12 mouse cellular contexts compared by ENCODE assay signal in genomic region chr3:69040105-69040504, GRCm38 (mm10). TPM values are rescaled to one million over a fixed set of nuclear protein-coding genes. Genes with fewer than 3 reads are reported as not detected.
A peak's percentile ranks its signal among the peaks of the same experiment; 100 is the strongest.
DNase-seq lines count a peak whose midpoint lies in the region; ATAC-seq and TF ChIP-seq lines count a peak whose summit lies in the region.
"Had no signal": no experiment of that assay in that cellular context is flagged by ENCODE, and none has a peak within 500 bp of the region (broad histone marks: within the 10 kb centered on the region; RNA-seq: fewer than 3 reads in every experiment).

No protein-coding gene starts in this region.

- WGBS in forebrain, embryonic 11.5 days = 90% methylated on average over 2 of the region's 2 CpGs
- 82% methylated on average over 2 of the region's 2 CpGs for WGBS in forebrain, postnatal 0 days
- WGBS in kidney, embryonic 16.5 days = 96% methylated on average over 2 of the region's 2 CpGs
- WGBS in forebrain, embryonic 14.5 days = 89% methylated on average over 2 of the region's 2 CpGs

- no peak for ATAC-seq in forebrain, embryonic 11.5 days (replicated peaks; ENCODE audit: low FRiP score)
- ATAC-seq in forebrain, postnatal 0 days = no peak
- no peak for ATAC-seq in kidney, embryonic 16.5 days (ENCODE audit: low FRiP score, low TSS enrichment)
- ATAC-seq in forebrain, embryonic 14.5 days = no peak

- H3K9ac ChIP-seq in forebrain, embryonic 11.5 days (ENCODE audit: low read length) = no peak overlapping the region
- H3K9ac ChIP-seq in forebrain, postnatal 0 days = no peak overlapping the region
- H3K9ac ChIP-seq in kidney, embryonic 16.5 days (replicated peaks; ENCODE audit: low read length) = no peak overlapping the region
- no peak overlapping the region for H3K9ac ChIP-seq in forebrain, embryonic 14.5 days (ENCODE audit: low read length)
- H3K9ac ChIP-seq: neural tube, embryonic 13.5 days had no signal

- no peak overlapping the region for H3K27ac ChIP-seq in forebrain, embryonic 11.5 days (ENCODE audit: low read depth, low read length)
- H3K27ac ChIP-seq in forebrain, postnatal 0 days (ENCODE audit: low read depth, low read length) = no peak overlapping the region
- H3K27ac ChIP-seq in kidney, embryonic 16.5 days (ENCODE audit: low read length) = no peak overlapping the region
- no peak overlapping the region for H3K27ac ChIP-seq in forebrain, embryonic 14.5 days (ENCODE audit: low read depth, low read length)
- H3K27ac ChIP-seq: heart, adult 2 months; neural tube, embryonic 13.5 days had no signal

- H3K4me3 ChIP-seq in forebrain, embryonic 11.5 days (ENCODE audit: low read depth, low read length) = peak overlapping the region; percentile 7
- H3K4me3 ChIP-seq in forebrain, postnatal 0 days (ENCODE audit: low read depth, low read length) = no peak overlapping the region
- H3K4me3 ChIP-seq in kidney, embryonic 16.5 days (ENCODE audit: low read length) = peak overlapping the region; percentile 20; the same call in 1 of the 2 replicates
- no peak overlapping the region for H3K4me3 ChIP-seq in forebrain, embryonic 14.5 days (ENCODE audit: low read depth, low read length)
- H3K4me3 ChIP-seq: heart, adult 2 months; neural tube, embryonic 13.5 days had no signal

- TF ChIP-seq CTCF in forebrain, postnatal 0 days (IDR thresholded peaks at IDR 0.05; ENCODE audit: low read depth) = no peak

- no peak for DNase-seq in forebrain, embryonic 11.5 days (ENCODE audit: low spot score)
- DNase-seq in forebrain, postnatal 0 days = no peak
- DNase-seq in kidney, postnatal 36 days = no peak
- peak; percentile 28 for DNase-seq in CD4-positive helper T cell, adult 2 months (ENCODE audit: low read depth, low spot score)
- DNase-seq in forebrain, embryonic 14.5 days (ENCODE audit: low spot score) = no peak
- DNase-seq in gastrocnemius, postnatal 14 days = no peak
- no peak for DNase-seq in cerebellum, adult 8-10 months
- DNase-seq: cerebellum, postnatal 36 days; heart, adult 2 months; kidney, postnatal 25 days had no signal

- H3K36me3 ChIP-seq in forebrain, embryonic 11.5 days (ENCODE audit: control insufficient read depth, insufficient read depth, low read length) = no peaks in the 10 kb centered on the region; the same call in 1 of the 2 replicates
- H3K36me3 ChIP-seq in forebrain, postnatal 0 days (ENCODE audit: insufficient read depth) = 0 out of 2 replicates have a peak, but pooled peaks cover 4% of the 10 kb centered on the region
- peaks cover 21% of the 10 kb centered on the region for H3K36me3 ChIP-seq in kidney, embryonic 16.5 days (ENCODE audit: insufficient read depth, low read length)
- peaks cover 34% of the 10 kb centered on the region for H3K36me3 ChIP-seq in forebrain, embryonic 14.5 days (ENCODE audit: control insufficient read depth, insufficient read depth, low read length)

- peaks cover 8% of the 10 kb centered on the region for H3K4me1 ChIP-seq in forebrain, embryonic 11.5 days (replicated peaks; ENCODE audit: control insufficient read depth, insufficient read depth, low read length)
- no peaks in the 10 kb centered on the region for H3K4me1 ChIP-seq in forebrain, postnatal 0 days (ENCODE audit: insufficient read depth)
- H3K4me1 ChIP-seq in kidney, embryonic 16.5 days (ENCODE audit: insufficient read depth, low read length) = peaks cover 21% of the 10 kb centered on the region
- H3K4me1 ChIP-seq in forebrain, embryonic 14.5 days (ENCODE audit: control insufficient read depth, insufficient read depth, low read length) = peaks cover 5% of the 10 kb centered on the region

- H3K9me3 ChIP-seq in forebrain, embryonic 11.5 days (ENCODE audit: control insufficient read depth, low read length) = no peaks in the 10 kb centered on the region
- no peaks in the 10 kb centered on the region for H3K9me3 ChIP-seq in forebrain, postnatal 0 days (ENCODE audit: low read length)
- 0 out of 2 replicates have a peak, but pooled peaks cover 3% of the 10 kb centered on the region for H3K9me3 ChIP-seq in kidney, embryonic 16.5 days (ENCODE audit: low read length)
- H3K9me3 ChIP-seq in forebrain, embryonic 14.5 days (replicated peaks; ENCODE audit: control insufficient read depth, low read length) = no peaks in the 10 kb centered on the region
- H3K9me3 ChIP-seq: neural tube, embryonic 13.5 days had no signal

- intact Hi-C loops in gastrocnemius, postnatal 14 days (cut with DNase I; ENCODE audit: low total_unique reads) = no loop called here

- H3K4me2 ChIP-seq in forebrain, embryonic 11.5 days (ENCODE audit: low read depth, low read length, severe bottlenecking) = no peak overlapping the region; the same call in 1 of the 2 replicates
- H3K4me2 ChIP-seq in forebrain, postnatal 0 days (ENCODE audit: low read depth) = no peak overlapping the region
- H3K4me2 ChIP-seq in kidney, embryonic 16.5 days (replicated peaks; ENCODE audit: low read depth, low read length) = peak overlapping the region; percentile 26; the same call in 1 of the 2 replicates
- H3K4me2 ChIP-seq in forebrain, embryonic 14.5 days (ENCODE audit: low read length) = peak overlapping the region; percentile 36; the same call in 1 of the 2 replicates
- H3K4me2 ChIP-seq: neural tube, embryonic 13.5 days had no signal

- H3K27me3 ChIP-seq in forebrain, embryonic 11.5 days (ENCODE audit: control insufficient read depth, insufficient read depth, low read length) = no peaks in the 10 kb centered on the region
- H3K27me3 ChIP-seq in forebrain, postnatal 0 days (ENCODE audit: insufficient read depth, low read length) = no peaks in the 10 kb centered on the region
- H3K27me3 ChIP-seq in kidney, embryonic 16.5 days (ENCODE audit: insufficient read depth, low read length) = no peaks in the 10 kb centered on the region
- H3K27me3 ChIP-seq in forebrain, embryonic 14.5 days (replicated peaks; ENCODE audit: control insufficient read depth, insufficient read depth, low read length) = no peaks in the 10 kb centered on the region
- H3K27me3 ChIP-seq: neural tube, embryonic 13.5 days had no signal

RNA-seq across cellular contexts. Expression of gene Trim59, which starts 4.5 kb away (rescaled TPM):
- 223 and 243 TPM in 2 replicates for polyA plus RNA-seq in forebrain, embryonic 11.5 days (2014; fragmentation: Nextera tagmentation; extraction: Ambion mirVana)
- 8.0 and 8.6 TPM in 2 replicates for total RNA-seq in forebrain, postnatal 0 days (2014; rRNA removed)
- polyA plus RNA-seq in forebrain, postnatal 0 days (2015; fragmentation: Nextera tagmentation; extraction: Ambion mirVana) = 21.3 and 22.1 TPM in 2 replicates
- polyA plus RNA-seq in kidney, embryonic 16.5 days (2015; fragmentation: Nextera tagmentation; extraction: Ambion mirVana) = 115 and 129 TPM in 2 replicates
- 72.4 and 82.6 TPM in 2 replicates for polyA plus RNA-seq in forebrain, embryonic 14.5 days (2014; fragmentation: Nextera tagmentation; extraction: Ambion mirVana)
- total RNA-seq in gastrocnemius, postnatal 14 days (2021) = 1 to 10 TPM; 3.8 to 3.9 TPM

RNA-seq across cellular contexts. Expression of gene Smc4, which starts 35.6 kb away (rescaled TPM):
- polyA plus RNA-seq in forebrain, embryonic 11.5 days (2014; fragmentation: Nextera tagmentation; extraction: Ambion mirVana) = 231 and 258 TPM in 2 replicates
- 16.4 and 21.1 TPM in 2 replicates for total RNA-seq in forebrain, postnatal 0 days (2014; rRNA removed)
- 19.4 and 30.2 TPM in 2 replicates for polyA plus RNA-seq in forebrain, postnatal 0 days (2015; fragmentation: Nextera tagmentation; extraction: Ambion mirVana)
- polyA plus RNA-seq in kidney, embryonic 16.5 days (2015; fragmentation: Nextera tagmentation; extraction: Ambion mirVana) = 153 and 173 TPM in 2 replicates
- 91.2 and 96.6 TPM in 2 replicates for polyA plus RNA-seq in forebrain, embryonic 14.5 days (2014; fragmentation: Nextera tagmentation; extraction: Ambion mirVana)
- 10 to 100 TPM; 15.2 to 17.1 TPM for total RNA-seq in gastrocnemius, postnatal 14 days (2021)

RNA-seq across cellular contexts. Expression of gene Ift80, which starts 35.7 kb away (rescaled TPM):
- polyA plus RNA-seq in forebrain, embryonic 11.5 days (2014; fragmentation: Nextera tagmentation; extraction: Ambion mirVana) = 19.6 and 24.0 TPM in 2 replicates
- 8.9 and 9.2 TPM in 2 replicates for total RNA-seq in forebrain, postnatal 0 days (2014; rRNA removed)
- 2.6 and 3.8 TPM in 2 replicates for polyA plus RNA-seq in forebrain, postnatal 0 days (2015; fragmentation: Nextera tagmentation; extraction: Ambion mirVana)
- 18.8 and 20.1 TPM in 2 replicates for polyA plus RNA-seq in kidney, embryonic 16.5 days (2015; fragmentation: Nextera tagmentation; extraction: Ambion mirVana)
- polyA plus RNA-seq in forebrain, embryonic 14.5 days (2014; fragmentation: Nextera tagmentation; extraction: Ambion mirVana) = 11.9 and 12.5 TPM in 2 replicates
- 1 to 10 TPM; 3.4 to 4.8 TPM for total RNA-seq in gastrocnemius, postnatal 14 days (2021)

Comparison
In these comparisons a context has a peak if more than half of its experiments do, and no peak if none do; other contexts are left out.
1. H3K4me2 ChIP-seq: peak in kidney, embryonic 16.5 days (single experiment) and forebrain, embryonic 14.5 days (single experiment); none in forebrain, embryonic 11.5 days (single experiment) and forebrain, postnatal 0 days (single experiment).
2. H3K4me3 ChIP-seq: peak in forebrain, embryonic 11.5 days (single experiment) and kidney, embryonic 16.5 days (single experiment); none in forebrain, postnatal 0 days (single experiment) and forebrain, embryonic 14.5 days (single experiment).